Mouse (Mus musculus) cerebellum, adult 2 months (tissue): ENCODE measurements around the gene Atad5. TPM values are rescaled to one million over a fixed set of nuclear protein-coding genes. Genes with fewer than 3 reads are reported as not detected.

Experiments used
- DNase-seq, 2 experiments: peaks; one replicate each; pipeline ENCODE4 v3.0.0; 2021
- H3K27ac ChIP-seq: fragments of 200-500 bp; 2 replicates; pipeline ENCODE4 v1.5.1; 2012; ENCODE audit warnings: low read length, control low read depth, inconsistent platforms; ENCODE audit not compliant: insufficient read depth
- H3K27me3 ChIP-seq: fragments of 200-500 bp; 2 replicates; pipeline ENCODE4 v1.6.1; 2012; ENCODE audit warnings: inconsistent platforms, mild to moderate bottlenecking, low read length, moderate library complexity; ENCODE audit not compliant: control insufficient read depth, insufficient read depth
- H3K4me1 ChIP-seq: fragments of 200-500 bp; 2 replicates; pipeline ENCODE4 v1.6.1; 2011; ENCODE audit warnings: low read length; ENCODE audit not compliant: control insufficient read depth, insufficient read depth
- H3K4me3 ChIP-seq: fragments of 200-500 bp; replicated peaks from 2 replicates; pipeline ENCODE3; 2011; ENCODE audit warnings: mild to moderate bottlenecking, low read depth, low read length, control low read depth; ENCODE audit not compliant: insufficient read depth
- CTCF ChIP-seq: fragments of 200-500 bp; IDR thresholded peaks from 2 replicates; pipeline ENCODE4 v1.5.1; 2011; ENCODE audit warnings: low read depth, mild to moderate bottlenecking, control low read depth, low read length, moderate library complexity, borderline replicate concordance; ENCODE audit not compliant: insufficient read depth
- POLR2A ChIP-seq: fragments of 200-500 bp; IDR thresholded peaks from 2 replicates; pipeline ENCODE4 v1.6.1; 2011; ENCODE audit warnings: low read length, control low read depth, borderline replicate concordance; ENCODE audit not compliant: insufficient read depth
- WGBS: fragments of 180-500 bp; shearing (Covaris S2); methylation state at CpG from one replicate; pipeline ENCODE4 v1.1.7; 2018; 5-methylcytosine and 5-hydroxymethylcytosine counted together
- polyA plus RNA-seq: library from polyadenylated mRNA; depleted of rRNA; stranded (reverse); fragments of >200 nt; gene quantifications from 2 replicates; pipeline ENCODE4 v1.2.3, GENCODE M21; 2012

Gene Atad5
- polyA plus RNA-seq, 1 experiment: 3.7 TPM

DNA sequence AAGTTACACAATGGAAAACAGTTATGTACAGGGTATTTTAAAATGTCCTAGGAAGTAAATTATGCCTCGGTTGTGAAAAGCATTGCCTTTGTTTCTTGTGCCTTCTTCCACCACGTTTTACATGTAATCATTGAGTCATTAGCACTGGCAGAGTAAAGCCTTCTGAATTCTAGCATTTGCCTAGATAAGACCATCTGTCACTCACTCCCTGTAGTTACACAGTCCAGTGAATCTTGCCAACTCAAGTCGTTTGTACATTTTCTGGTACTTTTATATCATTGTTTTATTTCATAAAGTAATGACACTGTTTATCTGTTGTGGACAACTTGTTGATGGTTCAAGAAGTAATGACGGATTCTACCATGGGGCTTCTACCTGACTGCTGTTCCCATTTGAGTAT, 45.5 kb downstream of the Atad5 start:
- DNase-seq: peak in 1 of 2 experiments; percentile 8
- no peak for TF ChIP-seq POLR2A
- no peak for TF ChIP-seq CTCF
- Histone ChIP-seq H3K4me1 (no peaks in the 10 kb centered on the region; the same call in 1 of the 2 replicates), H3K4me3 (no peak overlapping the region), H3K27ac (no peak overlapping the region), H3K27me3 (no peaks in the 10 kb centered on the region)
- WGBS: 33% methylated on average over 4 of the region's 4 CpGs

DNA sequence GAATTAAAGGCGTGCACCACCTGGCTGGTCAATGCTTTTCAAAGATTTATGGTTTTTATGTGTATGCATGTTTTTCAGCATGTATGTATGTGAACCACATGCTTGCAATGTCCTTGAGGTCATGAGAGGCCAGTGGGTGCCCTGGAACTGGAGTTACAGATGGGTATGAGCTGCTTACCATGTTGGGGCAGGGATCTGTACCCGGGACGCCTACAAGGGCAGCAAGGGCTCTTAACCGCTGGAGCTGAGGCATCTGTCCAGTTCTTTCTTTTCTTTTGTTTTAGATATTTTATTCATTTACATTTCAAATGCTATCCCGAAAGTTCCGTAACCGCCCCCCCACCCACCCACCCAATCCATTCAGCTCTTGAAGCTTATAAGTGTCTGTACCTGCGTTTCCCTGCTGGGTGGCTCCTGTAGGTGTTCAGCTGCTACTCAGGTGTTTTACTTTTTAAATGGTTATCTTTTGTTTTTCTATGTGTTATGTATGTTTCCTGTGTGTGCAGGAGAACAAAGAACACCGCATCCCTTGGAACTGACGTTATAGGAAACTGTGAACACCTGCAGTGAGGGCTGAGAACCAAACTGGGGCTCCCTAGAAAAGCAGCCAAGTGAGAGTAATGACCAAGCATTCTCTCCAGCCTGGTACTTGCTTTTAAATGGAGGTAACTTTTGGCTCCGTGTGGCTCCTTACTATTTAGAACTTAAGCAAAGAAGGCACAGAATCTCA, 46.9 kb downstream of the Atad5 start:
- no peaks in the 10 kb centered on the region; the same call in 1 of the 2 replicates for H3K4me1 ChIP-seq
- DNase-seq: no peak
- H3K27ac ChIP-seq: no peak overlapping the region
- H3K27me3 ChIP-seq: no peaks in the 10 kb centered on the region
- 77% methylated on average over 11 of the region's 11 CpGs for WGBS
- no peak overlapping the region for H3K4me3 ChIP-seq
- TF ChIP-seq POLR2A: no peak
- no peak for TF ChIP-seq CTCF

DNA sequence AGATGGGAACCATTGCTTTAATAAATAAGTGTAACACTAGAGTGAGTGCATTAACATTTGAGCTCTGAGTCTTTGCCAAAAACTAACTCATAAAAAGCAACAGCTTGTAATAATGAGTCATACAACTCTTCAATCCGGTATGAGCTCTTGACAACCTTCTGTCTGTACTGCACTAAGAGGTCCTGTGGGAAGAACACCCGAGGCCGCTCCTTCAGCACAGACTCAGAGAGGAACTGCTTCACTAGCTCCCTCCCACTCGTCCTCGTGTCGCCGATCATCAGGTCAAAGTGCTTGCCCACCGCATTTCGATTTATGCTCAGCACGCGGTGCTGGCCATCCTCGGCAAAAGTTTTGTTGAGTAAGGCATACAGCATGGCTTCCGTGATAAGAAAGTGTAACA, 47.6 kb downstream of the Atad5 start:
- 81% methylated on average over 13 of the region's 13 CpGs for WGBS
- no peak for TF ChIP-seq POLR2A
- no peak for TF ChIP-seq CTCF
- H3K4me1 ChIP-seq: no peaks in the 10 kb centered on the region; the same call in 1 of the 2 replicates
- no peaks in the 10 kb centered on the region for H3K27me3 ChIP-seq
- DNase-seq: peak in 1 of 2 experiments; percentile 6
- no peak overlapping the region for H3K27ac ChIP-seq
- H3K4me3 ChIP-seq: no peak overlapping the region

DNA sequence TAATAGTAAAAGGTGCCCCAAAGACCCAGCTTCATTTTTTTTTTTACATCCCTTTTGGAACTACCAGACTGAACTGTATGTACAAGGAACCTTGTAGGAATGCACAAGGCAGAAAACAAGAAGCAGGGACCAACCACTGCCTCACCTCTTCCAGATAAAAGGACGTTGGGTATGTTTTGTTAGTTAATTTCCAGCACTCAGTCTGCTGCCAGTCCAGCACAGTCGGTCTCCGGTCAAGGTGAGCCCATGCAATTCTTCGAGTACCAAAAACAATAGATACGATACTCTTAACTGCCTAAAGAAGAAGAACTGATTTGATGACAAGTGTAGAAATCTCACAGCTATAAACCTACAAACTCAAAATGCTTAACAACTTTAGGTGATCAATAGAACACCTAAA, 48.6 kb downstream of the Atad5 start:
- 92% methylated on average over 5 of the region's 5 CpGs for WGBS
- no peak overlapping the region for H3K27ac ChIP-seq
- DNase-seq: no peak

DNA sequence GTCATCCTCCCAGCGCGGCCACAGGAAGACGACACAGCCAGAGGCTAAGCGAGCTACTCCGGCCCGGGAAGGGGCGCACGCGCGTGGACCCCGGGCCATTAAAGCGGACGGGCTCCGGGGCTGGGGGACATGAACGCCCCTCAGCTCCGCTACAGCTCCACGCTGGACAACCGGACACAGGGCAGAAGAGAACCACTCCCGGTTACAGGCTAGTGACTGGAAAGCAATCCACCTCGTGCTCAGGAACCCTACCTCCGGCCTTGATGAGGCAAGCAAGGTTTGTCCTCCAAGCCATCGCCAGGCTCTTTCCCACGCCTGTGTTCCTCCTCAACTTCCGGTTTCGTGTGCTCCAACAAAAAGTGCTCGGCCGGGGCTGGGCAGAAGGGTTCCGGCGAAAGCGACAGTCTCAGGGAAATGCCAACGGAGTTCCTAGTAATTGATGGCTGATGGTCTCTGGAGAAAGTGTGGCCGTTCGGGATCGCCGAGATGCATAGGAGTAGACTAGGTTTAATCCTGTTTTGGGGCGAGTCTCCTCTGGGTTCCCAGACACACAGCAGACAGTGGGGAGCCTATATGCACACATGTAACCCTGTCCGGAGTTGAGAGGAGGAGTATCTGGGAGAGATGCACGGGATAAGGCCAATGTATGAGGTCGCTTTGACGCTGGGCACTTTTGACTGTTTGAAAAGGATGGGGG, 52.8 kb downstream of the Atad5 start, which contains the start of gene Tefm:
Tefm (minus strand) TSS at position 351 of the 697 bp plus-strand sequence.
- Histone ChIP-seq H3K27me3 (no peaks in the 10 kb centered on the region), H3K4me1 (no peaks in the 10 kb centered on the region; the same call in 1 of the 2 replicates), H3K4me3 (peak within 1 kb of the TSS; percentile 90), H3K27ac (peak within 1 kb of the TSS; percentile 79)
- peak; percentile 87 to 92 for DNase-seq
- TF ChIP-seq CTCF: no peak
- TF ChIP-seq POLR2A: peak; percentile 99
- WGBS: under 1% methylated on average over 40 of the region's 40 CpGs

More for the DNA sequence above, 48.6 kb downstream of the Atad5 start:
- no peak overlapping the region for H3K4me3 ChIP-seq
- TF ChIP-seq POLR2A (no peak), CTCF (no peak)
- H3K27me3 ChIP-seq: no peaks in the 10 kb centered on the region
- H3K4me1 ChIP-seq: no peaks in the 10 kb centered on the region; the same call in 1 of the 2 replicates

DNA sequence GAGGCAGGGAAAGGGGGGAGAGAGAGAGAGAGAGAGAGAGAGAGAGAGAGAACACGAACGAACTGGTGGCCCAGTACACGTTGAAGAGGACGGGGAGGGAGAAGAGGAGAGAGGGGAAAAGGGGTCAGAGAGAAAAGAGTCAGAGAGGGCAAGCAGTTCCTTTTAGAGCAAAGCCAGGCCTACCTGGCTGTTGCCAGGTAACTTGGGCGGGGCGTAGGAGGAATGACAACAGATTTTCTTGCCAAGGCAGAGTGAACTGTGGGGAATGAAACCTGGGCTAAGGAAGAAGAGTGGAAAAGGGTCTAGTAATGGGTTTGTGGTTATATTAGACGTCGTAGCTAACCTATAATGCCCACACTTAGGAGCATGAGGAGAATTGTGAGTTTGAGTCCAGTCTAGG, 53.7 kb downstream of the Atad5 start:
- no peak overlapping the region for H3K27ac ChIP-seq
- DNase-seq: no peak
- WGBS: 42% methylated on average over 8 of the region's 8 CpGs
- TF ChIP-seq CTCF (no peak), POLR2A (no peak)
- no peaks in the 10 kb centered on the region for H3K27me3 ChIP-seq
- no peaks in the 10 kb centered on the region; the same call in 1 of the 2 replicates for H3K4me1 ChIP-seq
- H3K4me3 ChIP-seq: peak overlapping the region; percentile 90

DNA sequence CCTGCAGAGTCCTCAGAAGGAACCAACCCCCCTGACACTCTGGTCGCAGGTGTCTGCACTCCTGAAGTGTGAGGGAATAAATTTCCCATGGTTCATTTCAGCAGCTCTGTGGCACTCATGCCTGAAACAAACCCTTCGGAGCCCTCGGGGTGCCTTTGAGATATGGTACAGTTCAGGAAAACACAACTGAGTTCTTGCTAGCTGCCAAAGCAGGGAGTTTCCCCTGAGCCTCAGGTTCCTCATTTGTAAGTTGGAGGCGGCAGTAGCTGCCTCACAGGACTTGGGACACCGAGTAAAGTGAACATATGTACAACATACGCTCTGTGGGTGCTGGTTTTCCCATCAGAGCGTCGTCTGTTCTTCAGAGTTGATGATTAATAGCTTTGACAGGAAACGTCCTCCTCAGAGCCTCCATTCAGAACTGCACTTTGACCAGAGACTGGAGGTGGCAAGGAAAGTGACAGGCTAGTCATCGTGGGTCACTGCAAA, 56.6 kb downstream of the Atad5 start:
- DNase-seq: no peak
- no peak overlapping the region for H3K4me3 ChIP-seq
- no peak overlapping the region for H3K27ac ChIP-seq
- 63% methylated on average over 10 of the region's 10 CpGs for WGBS
- no peaks in the 10 kb centered on the region; the same call in 1 of the 2 replicates for H3K4me1 ChIP-seq
- no peaks in the 10 kb centered on the region for H3K27me3 ChIP-seq
- no peak for TF ChIP-seq POLR2A
- no peak for TF ChIP-seq CTCF

DNA sequence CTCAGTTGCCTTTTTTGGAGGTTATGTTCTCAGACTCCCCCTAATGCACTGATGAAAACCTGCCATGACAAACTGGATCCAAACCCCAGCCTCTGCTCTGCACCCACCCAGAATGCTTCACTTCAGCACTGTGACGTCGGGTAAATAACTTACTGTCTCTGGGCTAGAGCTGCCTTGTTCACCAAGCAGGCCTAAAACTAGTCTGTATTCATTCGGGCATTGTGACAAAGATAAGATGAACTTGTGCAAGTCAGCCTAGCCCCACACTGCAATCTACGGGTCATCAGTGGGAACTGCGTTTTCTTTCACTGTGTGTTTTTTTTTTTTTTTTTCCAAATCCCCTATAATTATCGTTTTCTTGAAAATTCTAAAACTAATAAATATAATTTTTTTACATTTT, 58.5 kb downstream of the Atad5 start:
- WGBS: 70% methylated on average over 6 of the region's 6 CpGs
- H3K27me3 ChIP-seq: no peaks in the 10 kb centered on the region
- H3K27ac ChIP-seq: no peak overlapping the region
- no peaks in the 10 kb centered on the region; the same call in 1 of the 2 replicates for H3K4me1 ChIP-seq
- no peak for TF ChIP-seq POLR2A
- no peak for TF ChIP-seq CTCF
- no peak overlapping the region for H3K4me3 ChIP-seq
- no peak for DNase-seq
